Mouse (Mus musculus) myocyte (in vitro differentiated cells): Measurements from ENCODE around the gene Ccdc40. TPM values are rescaled to one million over a fixed set of nuclear protein-coding genes. Genes with fewer than 3 reads are reported as not detected.

Experiments used
- H3K27me3 ChIP-seq: one replicate; pipeline ENCODE4 v1.6.1; 2011; ENCODE audit not compliant: control insufficient read depth, insufficient read depth, insufficient read length
- H3K36me3 ChIP-seq: one replicate; pipeline ENCODE4 v1.6.1; 2011; ENCODE audit not compliant: control insufficient read depth, insufficient read depth
- H3K4me2 ChIP-seq: one replicate; pipeline ENCODE4 v1.6.1; 2011; ENCODE audit warnings: low read depth, control low read depth
- H3K4me3 ChIP-seq: one replicate; pipeline ENCODE4 v1.5.1; 2011; ENCODE audit warnings: mild to moderate bottlenecking, control low read depth, moderate library complexity
- H3K79me2 ChIP-seq: one replicate; pipeline ENCODE4 v1.6.1; 2011; ENCODE audit not compliant: control insufficient read depth, insufficient read depth
- H3ac ChIP-seq: one replicate; pipeline ENCODE4 v1.6.1; 2011; ENCODE audit not compliant: control insufficient read depth, insufficient read length
- E2F4 ChIP-seq: IDR thresholded peaks from one replicate; pipeline ENCODE4 v1.6.1; 2011; ENCODE audit warnings: mild to moderate bottlenecking, control low read depth, moderate library complexity; ENCODE audit not compliant: insufficient read depth
- MYOD1 ChIP-seq, 3 experiments: IDR thresholded peaks; one replicate each; pipeline ENCODE4 v1.6.1; 2011; ENCODE audit warnings: control low read depth in 2 of 3, low read depth in 2 of 3, mild to moderate bottlenecking in 2 of 3, moderate library complexity in 1 of 3; ENCODE audit not compliant: insufficient read length in 2 of 3, control insufficient read depth in 1 of 3
- MYOG ChIP-seq, 3 experiments: IDR thresholded peaks; one replicate each; pipeline ENCODE4 v1.6.1; 2011; ENCODE audit warnings: control low read depth in 2 of 3, low read depth in 2 of 3, mild to moderate bottlenecking in 2 of 3; ENCODE audit not compliant: insufficient read length in 2 of 3, control insufficient read depth in 1 of 3, insufficient read depth in 1 of 3
- POLR2A ChIP-seq: IDR thresholded peaks from one replicate; pipeline ENCODE4 v1.6.1; 2011; ENCODE audit warnings: low read depth, mild to moderate bottlenecking, control low read depth, moderate library complexity; ENCODE audit not compliant: insufficient read length
- POLR2AphosphoS2 ChIP-seq: IDR thresholded peaks from one replicate; pipeline ENCODE4 v1.6.1; 2011; ENCODE audit warnings: low read depth, control low read depth; ENCODE audit not compliant: insufficient read length
- SRF ChIP-seq: IDR thresholded peaks from one replicate; pipeline ENCODE4 v1.6.1; 2011; ENCODE audit warnings: low read depth; ENCODE audit not compliant: control insufficient read depth, insufficient read length
- USF1 ChIP-seq: IDR thresholded peaks from one replicate; pipeline ENCODE4 v1.6.1; 2011; ENCODE audit warnings: low read depth, mild to moderate bottlenecking, control low read depth, moderate library complexity
- polyA plus RNA-seq: library from polyadenylated mRNA; unstranded; fragments of >200 nt; fragmentation: generic; extraction: Trizol; gene quantifications from one replicate; pipeline ENCODE4 v1.2.1, GENCODE M21; 2012; ENCODE audit warnings: missing spikeins

The Ccdc40 gene
- polyA plus RNA-seq, 1 experiment: 0.07 TPM

DNA sequence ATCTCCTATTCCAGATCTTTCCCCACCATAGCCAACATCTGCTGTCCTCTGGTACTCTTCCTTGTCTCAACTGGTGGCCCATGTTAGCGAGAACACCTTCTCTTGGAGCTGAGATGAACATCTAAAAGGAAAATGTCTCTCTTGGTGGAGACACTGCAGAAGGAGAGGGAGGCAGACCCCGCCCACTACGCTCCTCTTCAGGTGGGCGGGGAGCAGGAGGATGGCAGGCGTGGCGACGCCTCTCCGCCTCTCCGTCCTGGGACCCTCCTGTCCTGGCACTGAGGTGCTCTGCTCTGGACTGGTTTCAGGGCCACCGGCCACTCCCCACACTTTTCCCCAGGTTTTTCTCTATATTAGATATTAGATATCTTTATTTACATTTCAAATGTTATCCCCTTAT is 82.2 kb downstream of the Ccdc40 start:
- Histone ChIP-seq H3K4me2 (no peak overlapping the region), H3K36me3 (no peaks in the 10 kb centered on the region), H3K4me3 (no peak overlapping the region), H3K27me3 (peaks cover 11% of the 10 kb centered on the region), H3K79me2 (no peaks in the 10 kb centered on the region), H3ac (no peak overlapping the region)
- no peak for TF ChIP-seq SRF
- no peak for TF ChIP-seq POLR2AphosphoS2
- no peak for TF ChIP-seq E2F4
- no peak for TF ChIP-seq USF1

- Histone ChIP-seq H3K79me2 (no peaks in the 10 kb centered on the region), H3K36me3 (no peaks in the 10 kb centered on the region)
- TF ChIP-seq POLR2A (no peak), MYOG (IDR thresholded peaks at IDR 0.05; ENCODE audit: control insufficient read depth in 1 of 3, insufficient read depth in 1 of 3, insufficient read length in 2 of 3, low read depth in 2 of 3) (no peak), E2F4 (no peak), MYOD1 (IDR thresholded peaks at IDR 0.05; ENCODE audit: control insufficient read depth in 1 of 3, insufficient read length in 2 of 3, low read depth in 2 of 3) (no peak)
These were observed 86.0 kb downstream of the Ccdc40 start for GRCm38 (mm10) chr11:119314252-119314936.

More at GRCm38 (mm10) chr11:119314252-119314936, 86.0 kb downstream of the Ccdc40 start:
- no peak overlapping the region for H3K4me2 ChIP-seq
- no peak overlapping the region for H3K4me3 ChIP-seq
- H3K27me3 ChIP-seq: peaks cover 18% of the 10 kb centered on the region
- H3ac ChIP-seq: no peak overlapping the region

Other genes starting within 250 kb of the Ccdc40 start
- not detected for gene Enpp7, start 240.4 kb upstream of the Ccdc40 start, polyA plus RNA-seq
- 10.2 TPM for gene Cbx2, start 205.6 kb upstream of the Ccdc40 start, polyA plus RNA-seq
- gene Cbx8, start 187.6 kb upstream of the Ccdc40 start, polyA plus RNA-seq: 4.9 TPM
- 29.9 TPM for gene Cbx4, start 142.4 kb upstream of the Ccdc40 start, polyA plus RNA-seq
- gene Tbc1d16, start 73 bp upstream of the Ccdc40 start, polyA plus RNA-seq: 8.5 TPM
- 86.4 TPM for gene Gaa, start 39.3 kb downstream of the Ccdc40 start, polyA plus RNA-seq
- 247 TPM for gene Eif4a3, start 71.5 kb downstream of the Ccdc40 start, polyA plus RNA-seq
- 1.1 TPM for gene Card14, start 79.2 kb downstream of the Ccdc40 start, polyA plus RNA-seq
- gene Sgsh, start 127.0 kb downstream of the Ccdc40 start, polyA plus RNA-seq: 4.2 TPM
- 1.5 TPM for gene Slc26a11, start 127.0 kb downstream of the Ccdc40 start, polyA plus RNA-seq
- gene Rnf213, start 164.5 kb downstream of the Ccdc40 start, polyA plus RNA-seq: 16.7 TPM